Mouse (Mus musculus) G1E-ER4 (cell line): ENCODE measurements around the gene Akr1c12. TPM values are rescaled to one million over a fixed set of nuclear protein-coding genes. Genes with fewer than 3 reads are reported as not detected.

Experiments used
- GATA1 ChIP-seq: IDR thresholded peaks from one replicate; pipeline ENCODE4 v1.8.0; 2012; ENCODE audit warnings: low read length, inconsistent platforms
- polyA plus RNA-seq: library from polyadenylated mRNA; stranded (reverse); fragments of >175 nt; gene quantifications from 2 replicates; pipeline ENCODE4 v1.2.3, GENCODE M21; 2012

The Akr1c12 gene
- 0.21 and 0.22 TPM in 2 replicates for polyA plus RNA-seq

GRCm38 (mm10) chr13:4279284-4279683 is at the start of gene Akr1c12:
Akr1c12 (minus strand) TSS chr13:4279433.
- no peak for TF ChIP-seq GATA1

GRCm38 (mm10) chr13:4318773-4319172 is 39.5 kb upstream of the Akr1c12 start:
- no peak for TF ChIP-seq GATA1

DNA sequence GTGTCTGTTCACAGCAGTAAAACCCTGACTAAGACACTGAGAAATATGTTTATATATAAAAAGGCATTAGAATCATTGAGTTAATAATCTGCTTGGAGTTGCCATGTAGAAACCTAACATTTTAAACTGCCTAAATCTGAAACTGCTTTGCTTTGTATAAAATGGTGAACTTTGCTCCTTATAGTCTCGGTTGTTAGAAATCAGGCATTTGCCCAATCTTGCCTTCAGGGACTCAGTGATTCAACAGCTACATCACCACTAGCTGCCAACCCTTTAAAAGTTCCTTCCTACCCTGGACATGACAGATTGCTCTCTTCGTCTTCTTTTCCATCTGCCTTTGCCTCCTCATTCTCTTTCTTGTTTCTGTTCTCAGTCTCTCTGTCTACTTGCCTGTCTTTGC is 34.7 kb upstream of the Akr1c12 start:
- no peak for TF ChIP-seq GATA1

- TF ChIP-seq GATA1, result no peak
Measured at GRCm38 (mm10) chr13:4304861-4305565, 25.8 kb upstream of the Akr1c12 start.

GRCm38 (mm10) chr13:4296991-4297390 is 17.8 kb upstream of the Akr1c12 start:
- no peak for TF ChIP-seq GATA1

- no peak for TF ChIP-seq GATA1
Measured at GRCm38 (mm10) chr13:4281471-4282412, 2.5 kb upstream of the Akr1c12 start.

- no peak for TF ChIP-seq GATA1
Measured at GRCm38 (mm10) chr13:4277526-4277925, 1.7 kb downstream of the Akr1c12 start.

DNA sequence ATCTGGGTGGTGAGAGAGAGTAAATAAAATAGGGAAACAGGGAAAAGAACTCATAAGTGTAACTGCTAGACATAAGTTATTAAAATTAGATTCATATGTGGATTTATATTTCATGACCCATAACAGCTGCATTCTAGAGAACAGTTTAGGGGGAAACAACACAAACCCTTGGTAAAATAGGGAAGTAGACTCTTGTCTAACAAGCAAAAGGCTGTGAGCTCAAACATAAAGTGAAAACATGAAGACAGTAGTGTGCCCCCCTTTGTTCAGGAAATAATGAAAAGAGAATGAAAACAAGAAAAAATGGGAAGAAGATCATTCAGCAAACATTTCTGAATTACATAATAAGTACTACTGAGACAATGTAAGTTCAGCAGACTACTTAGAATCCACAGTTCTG is 8.4 kb downstream of the Akr1c12 start:
- TF ChIP-seq GATA1, result no peak

DNA sequence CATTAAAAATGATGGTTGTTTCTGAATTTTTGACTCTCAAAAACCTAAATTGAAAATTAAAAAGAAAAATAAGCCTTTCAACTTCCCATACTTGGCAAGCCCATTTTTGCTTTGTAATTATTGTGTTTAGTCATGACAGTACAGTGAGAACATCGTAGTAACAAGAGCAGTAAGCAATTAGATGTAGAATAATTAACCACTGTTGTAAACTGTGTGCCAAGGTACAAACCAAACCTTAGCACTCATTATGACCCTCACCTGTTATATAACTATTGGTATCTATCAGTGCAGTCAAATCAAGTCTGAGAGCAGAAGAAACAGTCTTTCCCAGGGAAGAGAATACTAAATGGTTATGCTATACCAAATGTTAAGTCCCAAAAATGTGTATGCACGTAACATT is 14.2 kb downstream of the Akr1c12 start:
- no peak for TF ChIP-seq GATA1

GRCm38 (mm10) chr13:4264612-4265011 is 14.6 kb downstream of the Akr1c12 start:
- TF ChIP-seq GATA1, result no peak

DNA sequence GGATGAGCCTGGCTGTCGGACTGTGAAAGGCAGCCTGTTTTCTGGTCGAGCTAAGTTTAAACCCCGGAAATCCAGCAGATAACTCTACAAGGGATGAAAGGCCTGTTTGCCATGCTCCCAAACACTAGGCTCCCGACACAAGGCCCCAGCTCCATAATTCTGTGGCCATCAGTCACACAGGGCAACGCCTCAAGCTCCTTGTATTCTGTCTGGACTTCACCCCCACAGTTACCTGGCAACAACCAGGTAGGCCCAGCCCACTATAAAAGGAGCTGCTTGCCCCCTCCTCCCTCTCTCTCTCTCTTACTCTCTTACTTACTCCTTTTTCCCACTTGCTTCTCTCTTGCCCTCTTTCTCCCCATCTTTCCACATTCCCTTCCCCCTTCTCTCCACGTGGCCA is 21.9 kb downstream of the Akr1c12 start:
- TF ChIP-seq GATA1, result no peak

GRCm38 (mm10) chr13:4249347-4249746 is 29.9 kb downstream of the Akr1c12 start:
- no peak for TF ChIP-seq GATA1

DNA sequence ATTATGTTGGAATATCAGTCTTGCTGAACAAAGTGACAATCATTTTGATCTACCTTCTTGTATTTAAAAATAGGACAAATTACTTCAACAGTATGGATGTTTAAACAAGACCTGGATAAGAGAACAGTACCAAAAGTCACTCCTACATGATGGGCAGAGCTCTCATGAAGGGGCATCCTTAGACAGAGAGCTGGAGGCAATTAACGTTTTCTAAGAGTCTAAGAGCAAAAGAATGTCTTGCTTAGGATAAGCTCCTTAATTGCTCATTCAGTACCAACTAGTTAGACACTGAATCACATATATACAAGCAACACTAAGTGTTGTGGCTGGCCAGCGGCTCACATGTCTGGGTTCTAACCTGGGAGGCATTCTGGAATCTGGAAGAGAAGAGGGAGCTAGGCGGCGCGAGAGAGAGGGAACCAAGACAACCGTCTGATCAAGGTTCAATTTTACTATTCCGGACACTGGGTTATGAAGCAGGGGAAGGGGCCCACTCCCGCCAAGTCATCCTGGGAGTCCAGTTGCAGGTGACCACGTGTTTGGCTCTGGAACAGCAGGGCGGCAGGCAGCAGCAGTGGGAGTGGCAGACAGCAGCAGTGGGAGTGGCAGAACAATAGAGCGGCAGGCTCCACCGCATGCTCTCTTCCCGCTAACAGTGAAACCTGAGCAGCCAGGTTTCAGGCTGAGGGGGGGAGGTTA is 34.2 kb downstream of the Akr1c12 start:
- no peak for TF ChIP-seq GATA1

- TF ChIP-seq GATA1, result no peak
Measured at GRCm38 (mm10) chr13:4233536-4234172, 45.6 kb downstream of the Akr1c12 start.

DNA sequence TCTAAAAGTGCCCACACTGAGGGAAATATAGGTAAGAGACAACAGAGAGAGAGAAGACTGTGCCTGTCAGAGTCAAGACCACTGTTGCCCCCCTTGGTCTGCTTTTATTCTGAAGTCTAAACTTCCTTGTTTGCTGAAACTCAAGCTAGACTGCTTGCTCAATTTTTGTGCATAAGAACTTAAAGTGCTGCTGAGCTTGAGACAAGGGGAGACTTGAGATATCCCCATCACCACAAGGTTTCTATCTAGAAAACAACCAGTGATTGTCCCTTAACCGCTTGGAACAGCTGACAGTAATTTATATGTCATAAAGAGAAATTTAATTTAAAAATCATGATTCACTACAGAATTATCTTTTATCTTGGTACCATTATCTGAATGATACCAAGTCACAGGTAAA is 46.1 kb downstream of the Akr1c12 start:
- no peak for TF ChIP-seq GATA1
